Mouse (Mus musculus): ENCODE results near the gene Ccser1. TPM values are rescaled to one million over a fixed set of nuclear protein-coding genes. Genes with fewer than 3 reads are reported as not detected.
"Not testable (repeated sequence)": the region's sequence is repeated elsewhere in the genome, so short reads cannot be mapped to it uniquely, and the experiment has no call there.

Gene Ccser1
- polyA plus RNA-seq, 1 experiment from 2014 or later: 23.5 TPM

DNA sequence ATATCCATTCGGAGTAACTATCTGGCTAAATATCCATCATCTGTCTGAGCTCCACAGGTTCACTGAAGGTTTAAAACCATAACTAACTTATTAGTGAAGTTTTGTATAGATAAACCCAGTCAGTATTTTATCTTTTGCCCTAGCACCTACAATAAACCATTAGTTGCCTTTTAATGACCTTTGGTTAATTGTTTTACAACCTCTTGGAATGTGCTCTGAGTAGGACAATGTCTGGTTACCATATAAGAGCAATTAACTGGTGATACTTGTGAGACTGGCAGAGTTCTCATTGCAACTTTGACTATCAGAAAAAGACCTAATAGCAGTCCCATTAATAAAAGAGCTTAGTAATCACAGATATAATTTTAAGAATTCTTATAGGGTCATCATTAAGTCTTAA, 864.9 kb downstream of the Ccser1 start:
- not testable (repeated sequence) for H3K9me3 ChIP-seq (ENCODE audit: control insufficient read depth, low read length)

DNA sequence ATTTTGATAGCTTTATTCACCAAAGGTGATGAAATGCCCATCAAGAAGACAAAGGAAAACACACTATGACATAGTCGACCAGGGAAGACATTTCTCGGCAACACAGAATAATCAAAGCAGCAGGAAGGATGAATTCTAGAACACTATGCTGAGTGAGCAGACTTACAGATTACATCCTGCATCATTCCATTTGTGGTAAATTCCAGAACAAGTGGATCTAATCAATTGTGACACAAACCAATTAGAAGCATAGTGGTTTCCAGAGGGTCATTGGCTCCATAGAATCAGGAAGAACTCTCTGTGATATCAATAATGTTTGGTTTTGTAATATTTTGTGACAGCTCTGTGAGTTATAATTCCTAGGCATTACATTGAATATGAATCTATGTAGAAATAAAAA, 875.2 kb downstream of the Ccser1 start:
- H3K27ac ChIP-seq (replicated peaks; ENCODE audit: low read depth, low read length): no peak overlapping the region
- no peak overlapping the region for H3K4me3 ChIP-seq (replicated peaks; ENCODE audit: low read depth, low read length)
- no peaks in the 10 kb centered on the region for H3K9me3 ChIP-seq (ENCODE audit: control insufficient read depth, low read length)
- H3K27me3 ChIP-seq (ENCODE audit: control insufficient read depth, insufficient read depth, low read length): no peaks in the 10 kb centered on the region
- H3K9ac ChIP-seq (replicated peaks; ENCODE audit: low read length): no peak overlapping the region
- H3K4me2 ChIP-seq (ENCODE audit: low read length): no peak overlapping the region
- 55% methylated on average over 2 of the region's 2 CpGs for WGBS
- H3K4me1 ChIP-seq (ENCODE audit: control insufficient read depth, insufficient read depth, low read length): no peaks in the 10 kb centered on the region
- no peaks in the 10 kb centered on the region for H3K36me3 ChIP-seq (ENCODE audit: control insufficient read depth, insufficient read depth, low read length)
- no peak for DNase-seq
- no peak for ATAC-seq (ENCODE audit: low FRiP score, low TSS enrichment)

More for the DNA sequence above, 864.9 kb downstream of the Ccser1 start:
- not testable (repeated sequence) for DNase-seq; H3K27ac ChIP-seq (replicated peaks; ENCODE audit: low read depth, low read length); H3K27me3 ChIP-seq (ENCODE audit: control insufficient read depth, insufficient read depth, low read length); H3K9ac ChIP-seq (replicated peaks; ENCODE audit: low read length); ATAC-seq (ENCODE audit: low FRiP score, low TSS enrichment); H3K4me3 ChIP-seq (replicated peaks; ENCODE audit: low read depth, low read length); H3K4me2 ChIP-seq (ENCODE audit: low read length); H3K4me1 ChIP-seq (ENCODE audit: control insufficient read depth, insufficient read depth, low read length); H3K36me3 ChIP-seq (ENCODE audit: control insufficient read depth, insufficient read depth, low read length)
- WGBS: 96% methylated on average over 1 of the region's 1 CpGs

DNA sequence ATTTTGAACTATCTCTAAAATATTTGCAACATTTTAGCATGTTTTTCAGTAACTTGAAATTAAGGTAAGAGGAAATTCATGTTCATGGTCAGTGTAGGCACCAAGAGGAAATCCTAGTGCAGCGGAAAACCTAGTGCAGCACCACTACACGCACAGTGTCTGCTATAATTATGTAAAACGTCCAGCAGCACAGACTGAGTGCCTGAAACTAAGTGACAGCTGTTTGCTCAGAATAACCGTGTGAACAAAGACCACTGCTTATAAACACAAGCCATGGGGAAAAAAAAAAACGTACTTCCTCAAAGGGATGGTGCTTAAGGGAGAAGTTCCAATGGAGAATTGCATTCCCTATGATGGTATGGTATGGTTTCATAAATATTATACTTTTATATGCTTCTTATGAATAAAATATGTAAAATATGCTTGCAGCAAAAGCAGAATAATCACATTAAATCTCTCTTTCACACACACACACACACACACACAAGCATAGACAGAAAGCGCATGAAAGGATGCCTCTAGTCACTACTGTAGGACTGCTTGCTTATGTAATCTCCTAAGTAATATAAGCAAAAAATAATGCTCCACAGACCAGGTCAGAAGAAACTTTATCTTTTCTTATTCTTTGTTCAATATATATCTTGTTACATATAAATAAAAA, 886.4 kb downstream of the Ccser1 start:
- DNase-seq: peak; percentile 62
- H3K4me1 ChIP-seq (ENCODE audit: control insufficient read depth, insufficient read depth, low read length): no peaks in the 10 kb centered on the region; the same call in 1 of the 2 replicates
- H3K4me3 ChIP-seq (replicated peaks; ENCODE audit: low read depth, low read length): no peak overlapping the region
- no peak overlapping the region for H3K4me2 ChIP-seq (ENCODE audit: low read length)
- 25% methylated on average over 6 of the region's 6 CpGs for WGBS
- peak; percentile 85; the same call in 1 of the 2 replicates for ATAC-seq (ENCODE audit: low FRiP score, low TSS enrichment)
- no peak overlapping the region for H3K9ac ChIP-seq (replicated peaks; ENCODE audit: low read length)
- no peaks in the 10 kb centered on the region for H3K9me3 ChIP-seq (ENCODE audit: control insufficient read depth, low read length)
- H3K27me3 ChIP-seq (ENCODE audit: control insufficient read depth, insufficient read depth, low read length): no peaks in the 10 kb centered on the region
- H3K36me3 ChIP-seq (ENCODE audit: control insufficient read depth, insufficient read depth, low read length): no peaks in the 10 kb centered on the region
- H3K27ac ChIP-seq (replicated peaks; ENCODE audit: low read depth, low read length): 0 out of 2 replicates have a peak overlapping the region, but pooled peaks have one; percentile 20

DNA sequence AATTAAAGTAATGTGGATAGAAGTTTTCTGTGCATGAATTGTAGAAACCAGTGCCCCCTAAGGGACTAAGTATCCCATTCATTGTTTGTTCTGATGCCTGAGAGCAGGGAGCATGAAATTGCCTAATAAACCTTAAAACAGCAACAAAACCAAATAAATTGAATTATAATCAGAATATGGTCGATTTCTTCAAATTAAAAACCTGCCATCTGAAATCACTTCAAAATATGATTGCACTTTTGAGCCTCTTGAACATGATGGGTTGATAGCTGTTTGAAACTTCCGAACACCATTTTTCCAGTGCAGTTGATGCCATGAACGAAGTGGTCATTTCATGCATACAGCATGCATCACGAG, 886.9 kb downstream of the Ccser1 start:
- WGBS: 69% methylated on average over 4 of the region's 4 CpGs
- Histone ChIP-seq H3K36me3 (ENCODE audit: control insufficient read depth, insufficient read depth, low read length) (no peaks in the 10 kb centered on the region), H3K27ac (replicated peaks; ENCODE audit: low read depth, low read length) (no peak overlapping the region), H3K9me3 (ENCODE audit: control insufficient read depth, low read length) (no peaks in the 10 kb centered on the region), H3K4me1 (ENCODE audit: control insufficient read depth, insufficient read depth, low read length) (no peaks in the 10 kb centered on the region; the same call in 1 of the 2 replicates), H3K9ac (replicated peaks; ENCODE audit: low read length) (no peak overlapping the region), H3K4me2 (ENCODE audit: low read length) (no peak overlapping the region), H3K4me3 (replicated peaks; ENCODE audit: low read depth, low read length) (no peak overlapping the region), H3K27me3 (ENCODE audit: control insufficient read depth, insufficient read depth, low read length) (no peaks in the 10 kb centered on the region)
- DNase-seq (no peak), ATAC-seq (ENCODE audit: low FRiP score, low TSS enrichment) (peak; percentile 11; the same call in 1 of the 2 replicates)

DNA sequence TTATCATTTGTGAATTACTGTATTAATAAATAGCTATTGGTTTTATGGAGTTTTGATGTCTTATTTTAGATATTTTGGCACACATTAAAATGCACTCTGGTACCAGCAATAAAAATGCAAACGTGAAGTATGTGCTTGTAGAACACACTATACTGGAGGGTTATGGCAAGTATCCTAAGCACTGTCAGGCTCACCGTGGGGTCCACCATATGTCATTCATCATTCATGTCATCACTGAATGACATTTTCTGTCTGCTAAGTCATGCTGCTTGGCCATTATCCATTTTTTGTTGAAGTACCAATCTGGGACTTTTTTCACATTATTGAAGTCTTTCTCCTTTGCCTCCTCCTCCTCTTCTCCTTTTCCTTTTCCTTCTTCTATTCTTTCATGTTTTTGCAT, 925.3 kb downstream of the Ccser1 start:
- ATAC-seq (ENCODE audit: low FRiP score, low TSS enrichment): no peak
- no peak overlapping the region for H3K4me2 ChIP-seq (ENCODE audit: low read length)
- H3K4me1 ChIP-seq (ENCODE audit: control insufficient read depth, insufficient read depth, low read length): no peaks in the 10 kb centered on the region
- no peak overlapping the region for H3K4me3 ChIP-seq (replicated peaks; ENCODE audit: low read depth, low read length)
- no peak for DNase-seq
- no peak overlapping the region for H3K9ac ChIP-seq (replicated peaks; ENCODE audit: low read length)
- H3K27ac ChIP-seq (replicated peaks; ENCODE audit: low read depth, low read length): no peak overlapping the region
- no peaks in the 10 kb centered on the region for H3K9me3 ChIP-seq (ENCODE audit: control insufficient read depth, low read length)
- WGBS: 57% methylated on average over 2 of the region's 2 CpGs
- H3K36me3 ChIP-seq (ENCODE audit: control insufficient read depth, insufficient read depth, low read length): no peaks in the 10 kb centered on the region
- H3K27me3 ChIP-seq (ENCODE audit: control insufficient read depth, insufficient read depth, low read length): no peaks in the 10 kb centered on the region

DNA sequence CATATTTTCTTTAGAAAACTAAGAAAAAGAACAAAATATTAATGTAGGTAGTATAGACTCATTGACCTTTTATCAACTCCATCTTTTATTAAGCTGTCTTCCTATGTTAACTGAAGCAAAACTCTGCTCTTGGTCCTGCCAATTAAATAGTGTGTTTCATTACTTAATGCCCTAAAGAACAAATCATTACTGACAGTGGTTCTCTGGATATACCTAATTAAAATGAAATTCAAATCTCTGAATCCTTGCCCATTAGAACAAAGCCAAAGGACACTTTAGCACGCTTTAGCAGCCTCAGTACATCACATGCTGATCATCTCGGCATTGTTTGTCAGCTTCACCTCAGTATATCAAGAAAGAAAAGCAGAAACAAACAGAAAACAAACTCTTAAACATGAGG, 952.4 kb downstream of the Ccser1 start:
- H3K9ac ChIP-seq (replicated peaks; ENCODE audit: low read length): no peak overlapping the region
- ATAC-seq (ENCODE audit: low FRiP score, low TSS enrichment) (no peak), DNase-seq (peak; percentile 6)
- no peak overlapping the region for H3K4me3 ChIP-seq (replicated peaks; ENCODE audit: low read depth, low read length)
- H3K36me3 ChIP-seq (ENCODE audit: control insufficient read depth, insufficient read depth, low read length): no peaks in the 10 kb centered on the region
- H3K9me3 ChIP-seq (ENCODE audit: control insufficient read depth, low read length): no peaks in the 10 kb centered on the region
- H3K4me2 ChIP-seq (ENCODE audit: low read length): no peak overlapping the region
- no peaks in the 10 kb centered on the region for H3K27me3 ChIP-seq (ENCODE audit: control insufficient read depth, insufficient read depth, low read length)
- no peak overlapping the region for H3K27ac ChIP-seq (replicated peaks; ENCODE audit: low read depth, low read length)
- no peaks in the 10 kb centered on the region for H3K4me1 ChIP-seq (ENCODE audit: control insufficient read depth, insufficient read depth, low read length)
- WGBS: 60% methylated on average over 2 of the region's 2 CpGs

DNA sequence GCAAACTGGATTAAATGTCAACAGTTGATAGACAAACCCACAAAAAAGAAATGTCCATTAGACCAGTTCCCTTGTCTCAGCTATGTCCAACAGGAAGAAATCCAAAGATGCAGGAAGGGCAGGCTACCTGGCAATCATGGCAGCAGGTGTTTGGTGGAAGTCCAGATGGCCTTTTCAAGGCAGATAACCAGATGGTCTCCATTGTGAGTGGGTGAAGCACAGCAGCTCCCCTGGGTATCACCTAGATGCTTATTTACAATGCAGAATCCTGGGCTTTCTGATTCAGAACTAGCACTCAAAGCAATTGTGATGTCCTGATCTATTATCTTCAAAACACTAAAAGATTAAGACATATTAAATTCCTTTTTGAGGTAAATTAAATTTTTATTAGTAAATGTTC, 980.2 kb downstream of the Ccser1 start:
- no peak overlapping the region for H3K27ac ChIP-seq (replicated peaks; ENCODE audit: low read depth, low read length)
- no peaks in the 10 kb centered on the region for H3K9me3 ChIP-seq (ENCODE audit: control insufficient read depth, low read length)
- no peak overlapping the region for H3K4me3 ChIP-seq (replicated peaks; ENCODE audit: low read depth, low read length)
- ATAC-seq (ENCODE audit: low FRiP score, low TSS enrichment): peak; percentile 63; the same call in 1 of the 2 replicates
- no peak overlapping the region for H3K4me2 ChIP-seq (ENCODE audit: low read length)
- H3K9ac ChIP-seq (replicated peaks; ENCODE audit: low read length): no peak overlapping the region
- H3K36me3 ChIP-seq (ENCODE audit: control insufficient read depth, insufficient read depth, low read length): no peaks in the 10 kb centered on the region
- no peaks in the 10 kb centered on the region for H3K4me1 ChIP-seq (ENCODE audit: control insufficient read depth, insufficient read depth, low read length)
- peak; percentile 38 for DNase-seq
- no peaks in the 10 kb centered on the region for H3K27me3 ChIP-seq (ENCODE audit: control insufficient read depth, insufficient read depth, low read length)

DNA sequence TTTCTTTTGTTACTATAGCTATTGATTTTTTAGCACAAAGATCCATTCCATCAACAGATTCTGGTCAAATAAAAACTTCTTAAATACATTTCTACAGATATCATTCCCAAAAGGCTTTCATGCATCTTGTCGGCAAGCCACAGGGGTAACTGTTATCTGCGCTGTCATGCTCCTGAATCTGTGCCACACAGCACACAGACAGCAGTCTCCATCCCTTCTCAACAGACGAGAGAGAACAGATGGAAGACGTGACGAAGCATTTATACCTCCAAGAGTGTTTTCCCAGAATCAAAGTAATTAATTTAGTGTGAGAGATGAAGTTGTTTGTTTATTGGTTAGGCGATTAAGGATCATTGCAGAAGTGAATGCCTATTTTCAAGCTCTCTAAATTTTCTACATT, 982.5 kb downstream of the Ccser1 start:
- no peak overlapping the region for H3K4me2 ChIP-seq (ENCODE audit: low read length)
- H3K4me1 ChIP-seq (ENCODE audit: control insufficient read depth, insufficient read depth, low read length): no peaks in the 10 kb centered on the region
- H3K9ac ChIP-seq (replicated peaks; ENCODE audit: low read length): no peak overlapping the region
- H3K9me3 ChIP-seq (ENCODE audit: control insufficient read depth, low read length): no peaks in the 10 kb centered on the region
- H3K27ac ChIP-seq (replicated peaks; ENCODE audit: low read depth, low read length): no peak overlapping the region
- no peaks in the 10 kb centered on the region for H3K36me3 ChIP-seq (ENCODE audit: control insufficient read depth, insufficient read depth, low read length)
- ATAC-seq (ENCODE audit: low FRiP score, low TSS enrichment): no peak
- 61% methylated on average over 6 of the region's 6 CpGs for WGBS
- DNase-seq: peak; percentile 34
- H3K27me3 ChIP-seq (ENCODE audit: control insufficient read depth, insufficient read depth, low read length): no peaks in the 10 kb centered on the region
- no peak overlapping the region for H3K4me3 ChIP-seq (replicated peaks; ENCODE audit: low read depth, low read length)

DNA sequence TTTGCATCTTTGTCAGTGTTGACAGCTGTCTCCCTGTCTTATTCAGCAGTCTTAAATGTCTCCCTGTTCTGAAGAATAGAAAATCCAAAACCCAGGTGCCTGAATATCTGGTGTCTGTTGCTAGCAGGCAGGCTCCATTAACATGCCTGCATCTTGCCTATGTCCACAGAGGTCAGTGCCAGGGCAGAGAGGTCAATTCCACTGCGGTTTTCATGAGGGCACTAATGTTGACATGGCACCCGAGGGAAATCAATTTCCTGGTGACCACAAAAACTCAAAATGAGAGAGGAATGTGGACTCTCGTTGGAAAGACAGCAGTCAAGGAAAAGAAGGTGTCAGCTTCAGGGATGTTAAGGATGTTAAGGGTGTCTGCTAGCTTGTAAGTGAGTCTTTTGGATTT, 983.7 kb downstream of the Ccser1 start:
- Histone ChIP-seq H3K4me2 (ENCODE audit: low read length) (no peak overlapping the region), H3K9ac (replicated peaks; ENCODE audit: low read length) (no peak overlapping the region), H3K27me3 (ENCODE audit: control insufficient read depth, insufficient read depth, low read length) (no peaks in the 10 kb centered on the region), H3K9me3 (ENCODE audit: control insufficient read depth, low read length) (no peaks in the 10 kb centered on the region), H3K27ac (replicated peaks; ENCODE audit: low read depth, low read length) (no peak overlapping the region), H3K4me3 (replicated peaks; ENCODE audit: low read depth, low read length) (no peak overlapping the region), H3K4me1 (ENCODE audit: control insufficient read depth, insufficient read depth, low read length) (no peaks in the 10 kb centered on the region), H3K36me3 (ENCODE audit: control insufficient read depth, insufficient read depth, low read length) (no peaks in the 10 kb centered on the region)
- ATAC-seq (ENCODE audit: low FRiP score, low TSS enrichment) (no peak), DNase-seq (no peak)
- 40% methylated on average over 3 of the region's 3 CpGs for whole genome bisulfite sequencing

Measured in midbrain, embryonic 14.5 days (tissue).